Mouse (Mus musculus): Measurements from ENCODE around the gene Myog. TPM values are rescaled to one million over a fixed set of nuclear protein-coding genes. Genes with fewer than 3 reads are reported as not detected.
A peak's percentile ranks its signal among the peaks of the same experiment; 100 is the strongest.

The Myog gene
- polyA plus RNA-seq, 1 experiment from 2014 or later = 0.32 TPM

GRCm38 (mm10) chr1:134331879-134332635 is 42.3 kb downstream of the Myog start:
- Histone ChIP-seq H3K36me3 (ENCODE audit: control insufficient read depth, insufficient read depth, low read length) (no peaks in the 10 kb centered on the region), H3K9me3 (ENCODE audit: control insufficient read depth, low read length) (no peaks in the 10 kb centered on the region), H3K4me3 (ENCODE audit: low read length) (no peak overlapping the region), H3K9ac (ENCODE audit: low read depth, low read length) (0 out of 2 replicates have a peak overlapping the region, but pooled peaks have one; percentile 23), H3K4me1 (ENCODE audit: control insufficient read depth, insufficient read depth, low read length) (peaks cover 4% of the 10 kb centered on the region; the same call in 1 of the 2 replicates), H3K27me3 (replicated peaks; ENCODE audit: control insufficient read depth, insufficient read depth, low read length) (no peaks in the 10 kb centered on the region), H3K4me2 (ENCODE audit: low read depth, low read length) (no peak overlapping the region), H3K27ac (ENCODE audit: low read length) (no peak overlapping the region)
- WGBS = 57% methylated on average over 20 of the region's 20 CpGs
- ATAC-seq = 0 out of 2 replicates have a peak, but pooled peaks have one; percentile 21

GRCm38 (mm10) chr1:134332770-134333271 is 43.0 kb downstream of the Myog start, which contains the start of gene Ppfia4:
Ppfia4 (minus strand) TSS chr1:134332928.
- 0 out of 2 replicates have a peak within 1 kb of the TSS, but pooled peaks have one; percentile 23 for H3K9ac ChIP-seq (ENCODE audit: low read depth, low read length)
- no peak within 1 kb of the TSS for H3K4me2 ChIP-seq (ENCODE audit: low read depth, low read length)
- no peak within 1 kb of the TSS for H3K27ac ChIP-seq (ENCODE audit: low read length)
- no peaks in the 10 kb centered on the region for H3K9me3 ChIP-seq (ENCODE audit: control insufficient read depth, low read length)
- H3K36me3 ChIP-seq (ENCODE audit: control insufficient read depth, insufficient read depth, low read length) = no peaks in the 10 kb centered on the region
- no peak within 1 kb of the TSS for H3K4me3 ChIP-seq (ENCODE audit: low read length)
- H3K27me3 ChIP-seq (replicated peaks; ENCODE audit: control insufficient read depth, insufficient read depth, low read length) = no peaks in the 10 kb centered on the region
- WGBS = 42% methylated on average over 13 of the region's 13 CpGs
- ATAC-seq = peak; percentile 61
- peaks cover 4% of the 10 kb centered on the region; the same call in 1 of the 2 replicates for H3K4me1 ChIP-seq (ENCODE audit: control insufficient read depth, insufficient read depth, low read length)

GRCm38 (mm10) chr1:134333371-134334110 is 43.8 kb downstream of the Myog start:
- no peak overlapping the region for H3K4me3 ChIP-seq (ENCODE audit: low read length)
- no peak overlapping the region for H3K4me2 ChIP-seq (ENCODE audit: low read depth, low read length)
- WGBS = 83% methylated on average over 10 of the region's 10 CpGs
- no peak overlapping the region for H3K27ac ChIP-seq (ENCODE audit: low read length)
- no peak overlapping the region for H3K9ac ChIP-seq (ENCODE audit: low read depth, low read length)
- no peaks in the 10 kb centered on the region for H3K27me3 ChIP-seq (replicated peaks; ENCODE audit: control insufficient read depth, insufficient read depth, low read length)
- peaks cover 4% of the 10 kb centered on the region; the same call in 1 of the 2 replicates for H3K4me1 ChIP-seq (ENCODE audit: control insufficient read depth, insufficient read depth, low read length)
- H3K36me3 ChIP-seq (ENCODE audit: control insufficient read depth, insufficient read depth, low read length) = no peaks in the 10 kb centered on the region
- no peaks in the 10 kb centered on the region for H3K9me3 ChIP-seq (ENCODE audit: control insufficient read depth, low read length)
- no peak for ATAC-seq

DNA sequence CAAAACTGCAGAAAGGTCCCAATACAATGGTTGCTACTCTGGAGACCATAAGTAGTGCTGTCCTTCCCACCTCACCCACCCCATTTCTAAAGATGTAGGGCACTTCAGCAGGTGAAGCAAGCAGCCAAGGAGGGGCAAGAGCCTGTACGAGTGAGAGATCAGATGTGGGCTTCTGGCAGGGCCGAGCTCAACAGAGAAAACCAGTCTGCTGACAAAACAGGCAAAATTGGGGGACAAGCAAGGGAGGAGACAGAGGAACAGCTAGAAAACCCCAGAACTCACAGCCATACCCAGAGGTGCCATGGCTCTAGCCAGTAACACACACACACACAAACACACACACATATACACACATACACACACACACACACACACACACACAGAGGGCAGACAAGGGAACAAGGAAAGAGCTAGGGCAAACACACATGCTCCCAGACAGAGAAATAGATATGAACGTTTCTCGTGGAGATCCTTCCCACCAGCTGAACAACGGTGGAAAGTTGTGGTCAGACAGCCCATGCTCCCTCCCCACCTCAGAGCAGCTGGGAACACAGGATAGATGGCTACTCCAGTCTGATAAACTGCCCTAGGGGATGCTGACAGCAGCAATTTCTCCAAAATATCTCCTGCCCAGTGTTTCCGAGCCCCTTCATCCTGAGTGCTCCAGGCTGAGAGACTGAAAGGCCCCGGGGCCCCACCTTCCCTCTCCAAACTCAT is 44.5 kb downstream of the Myog start:
- no peaks in the 10 kb centered on the region for H3K9me3 ChIP-seq (ENCODE audit: control insufficient read depth, low read length)
- no peak overlapping the region for H3K4me3 ChIP-seq (ENCODE audit: low read length)
- WGBS = 55% methylated on average over 7 of the region's 7 CpGs
- peaks cover 4% of the 10 kb centered on the region; the same call in 1 of the 2 replicates for H3K4me1 ChIP-seq (ENCODE audit: control insufficient read depth, insufficient read depth, low read length)
- no peak overlapping the region for H3K4me2 ChIP-seq (ENCODE audit: low read depth, low read length)
- H3K36me3 ChIP-seq (ENCODE audit: control insufficient read depth, insufficient read depth, low read length) = no peaks in the 10 kb centered on the region
- no peak overlapping the region for H3K27ac ChIP-seq (ENCODE audit: low read length)
- no peaks in the 10 kb centered on the region for H3K27me3 ChIP-seq (replicated peaks; ENCODE audit: control insufficient read depth, insufficient read depth, low read length)
- ATAC-seq = no peak
- H3K9ac ChIP-seq (ENCODE audit: low read depth, low read length) = no peak overlapping the region

GRCm38 (mm10) chr1:134335211-134335923 is 45.6 kb downstream of the Myog start:
- ATAC-seq = no peak
- Histone ChIP-seq H3K27ac (ENCODE audit: low read length) (no peak overlapping the region), H3K4me1 (ENCODE audit: control insufficient read depth, insufficient read depth, low read length) (peaks cover 4% of the 10 kb centered on the region; the same call in 1 of the 2 replicates), H3K4me2 (ENCODE audit: low read depth, low read length) (no peak overlapping the region), H3K9ac (ENCODE audit: low read depth, low read length) (no peak overlapping the region), H3K9me3 (ENCODE audit: control insufficient read depth, low read length) (no peaks in the 10 kb centered on the region), H3K27me3 (replicated peaks; ENCODE audit: control insufficient read depth, insufficient read depth, low read length) (no peaks in the 10 kb centered on the region), H3K36me3 (ENCODE audit: control insufficient read depth, insufficient read depth, low read length) (no peaks in the 10 kb centered on the region), H3K4me3 (ENCODE audit: low read length) (no peak overlapping the region)
- 72% methylated on average over 13 of the region's 13 CpGs for WGBS

DNA sequence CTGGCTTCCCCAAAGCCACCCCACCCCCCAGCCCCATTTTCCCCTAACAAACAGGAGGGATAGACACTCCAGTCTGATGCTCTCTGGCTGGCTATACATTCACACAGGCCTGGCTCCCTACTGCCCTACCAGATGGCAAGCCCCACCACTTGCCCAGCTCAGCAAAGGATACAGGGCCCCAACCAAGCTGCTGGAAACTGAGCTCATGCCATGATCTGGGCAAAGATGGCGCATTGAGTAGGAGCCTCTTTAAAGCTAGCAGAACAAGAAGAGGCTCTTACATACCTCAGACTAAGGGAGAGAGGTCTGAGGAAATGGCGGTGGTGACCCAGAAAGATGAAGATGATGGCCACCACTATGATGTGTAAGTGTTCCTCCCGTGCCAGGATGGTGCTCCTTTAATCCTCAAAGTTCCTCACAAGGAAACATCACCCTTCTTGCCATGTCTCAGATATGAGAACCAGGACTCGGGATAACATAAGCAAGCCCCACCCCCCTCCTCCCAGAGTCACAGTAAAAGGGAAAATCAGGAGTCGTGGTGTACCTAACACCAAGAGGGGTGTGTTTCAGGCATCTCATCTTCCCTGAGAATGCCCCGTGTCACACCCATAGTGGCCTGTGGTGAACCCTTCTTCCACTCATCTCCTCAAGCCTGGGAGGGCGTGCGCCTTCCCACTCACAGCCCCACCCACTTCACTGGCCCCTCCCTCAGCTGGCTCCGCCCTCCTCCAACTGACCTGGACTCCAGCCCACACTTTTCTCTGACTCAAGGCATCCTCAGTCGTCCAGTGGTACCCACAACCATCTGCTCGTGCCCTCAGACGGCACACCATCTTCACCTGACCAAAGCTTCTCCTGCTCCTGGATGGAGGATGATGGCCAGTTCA is 46.4 kb downstream of the Myog start:
- Histone ChIP-seq H3K9ac (ENCODE audit: low read depth, low read length) (no peak overlapping the region), H3K36me3 (ENCODE audit: control insufficient read depth, insufficient read depth, low read length) (no peaks in the 10 kb centered on the region), H3K4me3 (ENCODE audit: low read length) (no peak overlapping the region), H3K27me3 (replicated peaks; ENCODE audit: control insufficient read depth, insufficient read depth, low read length) (no peaks in the 10 kb centered on the region), H3K4me2 (ENCODE audit: low read depth, low read length) (no peak overlapping the region), H3K27ac (ENCODE audit: low read length) (no peak overlapping the region), H3K4me1 (ENCODE audit: control insufficient read depth, insufficient read depth, low read length) (peaks cover 4% of the 10 kb centered on the region; the same call in 1 of the 2 replicates), H3K9me3 (ENCODE audit: control insufficient read depth, low read length) (no peaks in the 10 kb centered on the region)
- WGBS = 79% methylated on average over 12 of the region's 12 CpGs
- ATAC-seq = no peak

- H3K4me3 ChIP-seq (ENCODE audit: low read length) = no peak overlapping the region
- WGBS = 74% methylated on average over 11 of the region's 11 CpGs
- no peaks in the 10 kb centered on the region for H3K36me3 ChIP-seq (ENCODE audit: control insufficient read depth, insufficient read depth, low read length)
- no peak overlapping the region for H3K4me2 ChIP-seq (ENCODE audit: low read depth, low read length)
- peaks cover 4% of the 10 kb centered on the region; the same call in 1 of the 2 replicates for H3K4me1 ChIP-seq (ENCODE audit: control insufficient read depth, insufficient read depth, low read length)
- no peak for ATAC-seq
- no peaks in the 10 kb centered on the region for H3K27me3 ChIP-seq (replicated peaks; ENCODE audit: control insufficient read depth, insufficient read depth, low read length)
- H3K9me3 ChIP-seq (ENCODE audit: control insufficient read depth, low read length) = no peaks in the 10 kb centered on the region
- no peak overlapping the region for H3K27ac ChIP-seq (ENCODE audit: low read length)
- no peak overlapping the region for H3K9ac ChIP-seq (ENCODE audit: low read depth, low read length)
These were observed 47.3 kb downstream of the Myog start for GRCm38 (mm10) chr1:134336958-134337710.

All from intestine, embryonic 16.5 days (tissue).